Mouse (Mus musculus): ENCODE measurements around the gene Bpifb2.
A peak's percentile ranks its signal among the peaks of the same experiment; 100 is the strongest.
"Not testable (repeated sequence)": the region's sequence is repeated elsewhere in the genome, so short reads cannot be mapped to it uniquely, and the experiment has no call there.

The Bpifb2 gene

DNA sequence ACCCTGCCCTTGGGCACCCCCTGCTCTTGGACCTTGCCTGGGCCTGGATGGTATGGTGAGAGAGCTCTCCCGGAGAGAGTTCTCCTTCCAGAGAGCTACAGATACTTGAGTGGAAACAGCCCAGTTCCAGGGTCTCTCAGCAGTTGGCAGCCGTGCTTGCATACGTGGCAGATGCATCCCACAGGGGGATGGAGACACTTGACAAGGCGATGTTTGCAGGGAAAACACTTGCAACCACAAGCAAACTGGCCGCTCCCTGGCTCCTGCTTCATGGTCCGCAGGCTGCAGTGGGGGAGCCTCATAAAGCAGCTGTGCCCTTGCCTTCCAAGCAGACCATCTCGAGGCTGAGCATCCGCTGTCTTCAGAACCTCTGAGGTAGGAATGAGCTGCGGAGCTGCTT lies at the start of gene Bpifb2:
Gene Bpifb2, plus strand, starts transcription at position 301 of the 400 bp plus-strand sequence.
- no peak for DNase-seq (ENCODE audit: low spot score)

DNA sequence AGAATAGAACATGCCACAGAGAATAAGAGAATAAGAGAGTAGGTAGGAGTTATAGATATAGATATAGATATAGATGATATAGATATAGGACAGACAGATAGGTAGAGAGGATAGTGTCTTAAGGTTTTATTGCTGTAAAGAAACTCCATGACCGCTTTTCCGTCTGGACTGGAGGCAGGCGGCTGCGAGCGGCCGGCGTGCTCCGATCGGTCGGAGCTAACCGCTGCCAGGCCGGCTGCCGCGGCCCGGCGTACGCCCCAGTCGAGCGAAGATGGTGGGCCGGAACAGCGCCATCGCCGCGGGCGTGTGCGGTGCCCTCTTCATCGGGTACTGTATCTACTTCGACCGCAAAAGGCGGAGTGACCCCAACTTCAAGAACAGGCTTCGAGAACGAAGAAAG lies 48.9 kb upstream of the Bpifb2 start:
- not testable (repeated sequence) for DNase-seq (ENCODE audit: low spot score)

DNA sequence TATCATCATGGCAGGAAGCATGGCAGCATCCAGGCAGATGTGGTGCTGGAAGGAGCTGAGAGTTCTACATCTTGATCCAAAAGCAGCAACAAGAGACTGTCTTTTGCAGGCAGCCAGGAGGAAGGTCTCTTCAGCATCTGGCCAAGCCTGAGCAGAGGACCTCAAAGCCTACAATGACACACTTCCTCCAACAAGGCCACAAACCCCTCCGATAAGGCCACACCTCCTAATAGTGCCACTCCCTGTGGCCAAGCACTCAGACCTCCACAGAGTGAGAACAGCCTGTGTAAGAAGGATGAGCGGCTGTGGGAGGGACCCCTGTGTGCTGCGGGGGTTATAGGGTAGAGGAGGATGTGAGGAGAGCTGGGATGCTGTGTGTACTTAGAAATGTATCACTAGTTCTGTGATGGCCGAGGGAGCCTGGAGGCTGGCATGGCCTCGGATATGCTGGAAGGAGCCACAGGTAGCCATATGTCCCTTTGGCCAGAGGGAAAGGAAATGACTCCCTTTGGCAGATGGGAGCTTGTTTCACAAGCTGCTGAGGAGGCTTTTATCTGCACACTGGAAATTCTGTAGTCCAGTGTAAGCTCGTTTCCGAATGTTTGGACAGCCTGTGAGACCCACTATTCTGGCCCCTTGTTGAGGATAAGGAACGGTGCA lies 47.5 kb upstream of the Bpifb2 start:
- no peak for DNase-seq (ENCODE audit: low spot score)

DNA sequence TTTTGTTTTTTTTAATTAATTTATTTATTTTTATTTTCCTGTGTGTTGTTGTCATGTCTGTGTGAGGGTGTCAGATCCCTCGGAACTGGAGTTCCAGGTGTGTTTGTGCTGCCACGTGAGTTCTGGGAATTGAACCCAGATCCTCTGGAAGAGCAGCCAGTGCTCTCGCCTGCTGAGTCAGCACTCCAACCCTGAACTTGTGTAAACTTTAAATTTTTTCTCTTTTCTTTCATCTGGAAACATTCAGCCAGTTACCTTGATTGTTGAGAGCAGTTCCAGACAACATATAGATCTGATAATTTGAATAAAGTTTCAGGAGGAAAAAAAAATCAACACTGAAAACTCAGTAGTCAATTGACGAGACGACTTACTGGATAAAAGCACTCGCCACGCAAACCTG lies 46.1 kb upstream of the Bpifb2 start:
- no peak for DNase-seq (ENCODE audit: low spot score)

DNA sequence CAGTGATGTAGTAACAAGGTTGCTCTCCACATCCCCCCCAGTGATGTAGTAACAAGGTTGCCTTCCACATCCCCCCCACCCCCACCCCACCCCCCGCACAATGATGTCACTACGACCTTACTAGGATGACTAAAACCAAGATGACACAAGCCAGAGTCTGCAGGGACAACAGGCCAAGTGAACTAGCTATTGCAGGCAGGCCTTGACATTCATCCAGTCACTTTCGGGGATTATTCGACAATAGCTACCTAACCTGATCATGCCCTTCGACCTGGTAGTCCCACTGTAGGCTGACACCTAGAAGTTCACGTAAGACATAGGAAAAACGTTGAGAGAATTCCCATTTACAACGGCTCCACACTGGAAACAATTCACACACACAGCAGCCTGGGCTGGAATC lies 41.6 kb upstream of the Bpifb2 start:
- DNase-seq (ENCODE audit: low spot score), result no peak

DNA sequence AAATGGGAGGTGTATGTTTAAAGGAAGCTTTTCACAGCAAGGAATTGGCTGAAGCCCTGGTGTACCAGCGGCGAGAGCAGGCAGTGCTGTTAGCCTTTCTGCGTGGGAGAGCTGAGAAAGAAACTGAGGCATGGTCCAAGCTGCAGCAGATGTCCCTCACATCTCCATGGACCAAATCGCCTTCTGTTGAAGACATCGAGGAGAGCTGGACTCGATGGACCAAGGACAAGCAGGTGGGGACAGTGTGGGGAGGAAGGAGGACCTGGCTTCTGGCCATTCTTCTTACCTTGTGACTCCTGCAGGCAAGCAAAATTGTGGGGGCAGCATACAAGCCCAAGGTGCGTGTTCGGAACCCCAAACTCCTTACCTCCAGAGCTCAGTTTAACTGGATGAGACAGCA lies 32.0 kb upstream of the Bpifb2 start:
- no peak for DNase-seq (ENCODE audit: low spot score)

DNA sequence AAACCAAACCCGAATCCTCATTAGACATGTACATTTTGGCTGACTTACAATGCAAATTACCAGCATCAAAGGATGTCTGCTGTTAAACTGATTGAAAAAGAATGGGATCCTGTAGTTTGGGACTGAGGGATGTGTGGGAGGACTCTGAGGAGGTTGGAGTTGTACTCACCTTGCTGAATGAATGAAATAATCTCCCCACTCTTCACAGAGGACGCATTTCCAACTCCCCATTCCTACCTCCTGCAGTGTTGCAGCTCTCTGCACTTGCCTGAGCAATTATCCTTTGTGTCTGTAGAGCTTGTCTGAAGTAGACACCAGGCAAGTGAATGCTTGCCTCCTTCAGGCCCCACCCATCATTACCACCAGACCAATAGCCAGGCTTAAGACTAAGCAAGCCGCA lies 26.5 kb upstream of the Bpifb2 start:
- DNase-seq (ENCODE audit: low spot score), result no peak

DNA sequence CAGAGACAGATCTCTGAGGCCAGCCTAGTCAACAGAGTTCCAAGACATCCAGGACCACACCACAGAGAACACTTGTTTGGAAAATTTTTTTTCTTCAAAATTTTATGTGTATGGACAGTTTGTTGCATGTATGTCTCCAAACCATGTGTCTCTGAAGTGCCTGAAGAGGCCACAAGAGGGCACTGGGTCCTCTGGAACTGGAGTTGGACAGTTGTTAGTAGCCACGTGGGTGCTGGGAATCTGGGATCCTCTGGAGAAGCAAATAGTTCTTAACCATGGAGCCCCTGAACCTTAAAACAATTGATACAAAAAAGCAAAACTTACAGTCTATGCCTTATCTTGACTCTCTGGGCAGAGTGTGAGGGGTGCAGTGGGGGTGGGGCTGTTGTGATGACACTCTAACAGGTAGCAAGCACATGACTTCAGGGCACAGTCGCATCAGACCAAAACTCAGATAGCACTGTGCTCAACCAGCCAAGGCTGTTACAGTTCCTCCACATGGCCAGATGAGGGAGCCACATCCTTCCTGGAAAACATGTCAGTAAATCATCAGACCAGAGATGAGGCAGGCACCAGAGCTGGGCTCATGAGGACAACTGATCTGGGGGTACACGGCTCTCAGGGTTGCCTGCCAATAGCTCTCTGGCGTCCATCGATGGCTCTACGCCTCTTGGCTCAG lies 24.4 kb upstream of the Bpifb2 start:
- peak; percentile 26 for DNase-seq (ENCODE audit: low spot score)

DNA sequence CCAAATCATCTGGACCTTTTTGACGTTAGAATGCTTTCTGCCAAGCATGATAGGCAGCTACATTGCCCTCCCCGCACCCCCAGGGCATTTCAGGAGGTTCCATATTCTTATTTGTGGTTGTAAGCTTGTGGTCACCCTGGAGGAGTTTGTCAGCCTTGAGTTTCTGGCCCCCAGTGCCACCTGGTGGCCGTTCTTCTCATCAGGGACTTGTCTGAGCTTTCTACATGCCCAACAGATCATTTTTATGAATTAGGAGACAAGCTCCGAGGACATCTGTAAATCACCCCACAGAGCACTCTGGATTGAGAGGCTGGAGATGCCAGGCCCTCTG lies 23.9 kb upstream of the Bpifb2 start:
- peak; percentile 63 for DNase-seq (ENCODE audit: low spot score)

DNA sequence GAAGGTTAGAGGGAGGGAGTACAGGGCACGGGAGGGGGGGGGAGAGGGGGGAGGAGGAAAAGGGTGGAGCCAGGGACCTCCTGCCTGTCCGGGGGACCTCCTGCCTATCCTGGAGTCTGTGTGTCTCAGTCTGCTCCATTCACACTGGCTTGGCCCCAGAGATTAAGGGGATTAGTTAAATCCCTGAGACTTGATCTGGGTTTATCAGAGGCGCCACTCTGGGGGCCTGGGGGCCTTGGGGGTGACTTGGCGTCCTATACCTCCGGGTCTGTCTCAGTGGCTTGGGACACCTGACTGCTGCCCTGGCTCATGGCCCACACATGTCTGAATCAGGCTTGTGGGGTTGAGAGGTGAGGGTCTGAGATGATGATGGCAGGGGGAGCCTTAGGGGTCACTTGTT lies 21.3 kb upstream of the Bpifb2 start:
- peak; percentile 6 for DNase-seq (ENCODE audit: low spot score)

DNA sequence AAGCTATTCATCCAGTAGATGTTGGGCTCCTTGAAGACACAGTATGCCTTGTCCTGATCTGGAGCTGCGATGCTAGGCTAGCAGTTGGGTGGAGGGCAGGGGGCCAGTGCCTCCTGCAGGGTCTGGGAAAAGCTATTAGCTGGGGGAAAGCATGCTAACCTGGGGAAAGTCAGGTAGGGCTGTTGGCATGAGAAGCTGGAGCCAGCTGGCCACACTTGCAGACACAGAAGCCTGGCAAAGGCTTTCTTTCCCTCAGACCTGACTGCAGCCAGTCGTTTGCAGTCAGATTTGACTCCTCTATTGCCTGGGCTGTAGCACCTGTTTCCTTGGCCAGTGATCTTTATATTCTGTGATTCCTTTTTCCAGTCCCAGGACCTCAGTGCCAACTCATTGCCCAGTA lies 15.3 kb upstream of the Bpifb2 start:
- DNase-seq (ENCODE audit: low spot score), result no peak

DNA sequence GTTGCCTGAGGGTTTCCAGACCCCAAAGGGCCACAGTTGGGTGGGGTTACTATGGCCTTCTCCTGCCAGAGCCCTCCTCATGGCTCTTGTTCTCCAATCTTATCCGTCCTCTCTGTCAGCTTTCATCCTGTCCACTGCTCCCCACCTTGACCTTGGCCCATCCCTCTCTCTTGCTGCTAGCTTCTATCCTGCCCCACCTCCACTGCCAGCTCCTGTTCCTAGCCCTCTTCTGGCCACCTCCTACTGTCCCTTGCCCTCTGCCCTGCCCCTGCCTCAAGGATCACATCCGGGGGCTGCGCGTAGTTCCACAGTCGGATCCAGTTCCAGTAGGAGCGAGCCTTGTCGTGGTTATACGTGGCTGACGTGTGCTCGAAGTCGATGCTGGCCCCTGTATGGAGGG lies 14.5 kb upstream of the Bpifb2 start:
- no peak for DNase-seq (ENCODE audit: low spot score)

DNA sequence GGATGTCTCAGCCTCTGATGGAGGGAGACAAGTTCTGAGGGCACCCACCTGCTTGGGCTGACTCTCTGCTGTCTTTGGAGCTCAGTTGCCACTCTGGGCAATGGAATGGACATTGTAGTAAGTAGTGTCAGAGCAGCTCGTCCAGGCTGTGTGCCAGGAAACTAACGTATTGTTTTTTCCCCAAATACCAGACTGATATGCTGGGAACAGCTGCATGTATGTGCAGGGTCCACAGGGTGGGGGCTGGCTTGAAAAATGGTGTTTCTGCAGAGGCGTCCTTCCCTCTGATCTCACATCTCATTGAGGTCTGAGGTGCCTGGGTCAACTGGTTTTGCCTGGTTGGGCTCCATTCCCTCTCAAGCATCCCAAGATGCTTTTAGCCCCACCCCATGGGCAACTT lies 14.1 kb upstream of the Bpifb2 start:
- no peak for DNase-seq (ENCODE audit: low spot score)

DNA sequence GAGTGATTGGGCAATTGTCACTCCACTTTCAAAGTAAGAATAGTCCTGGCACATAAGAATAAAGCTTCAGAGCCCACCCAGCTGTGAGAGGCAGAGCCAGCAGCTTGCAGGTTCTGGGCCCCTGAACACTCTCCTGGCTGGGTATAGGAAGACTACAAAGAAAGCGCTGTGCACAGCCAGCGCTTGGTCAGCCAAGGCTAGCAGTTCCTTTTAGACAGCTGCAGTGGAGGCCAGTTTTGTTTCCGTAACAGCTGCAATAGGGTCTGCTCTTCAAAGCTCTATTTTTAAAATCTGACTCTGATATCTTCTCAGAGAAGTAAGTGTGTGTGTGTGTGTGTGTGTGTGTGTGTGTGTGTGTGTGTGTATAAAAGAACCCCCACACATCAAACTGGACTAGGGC lies 12.9 kb upstream of the Bpifb2 start:
- DNase-seq (ENCODE audit: low spot score), result no peak

DNA sequence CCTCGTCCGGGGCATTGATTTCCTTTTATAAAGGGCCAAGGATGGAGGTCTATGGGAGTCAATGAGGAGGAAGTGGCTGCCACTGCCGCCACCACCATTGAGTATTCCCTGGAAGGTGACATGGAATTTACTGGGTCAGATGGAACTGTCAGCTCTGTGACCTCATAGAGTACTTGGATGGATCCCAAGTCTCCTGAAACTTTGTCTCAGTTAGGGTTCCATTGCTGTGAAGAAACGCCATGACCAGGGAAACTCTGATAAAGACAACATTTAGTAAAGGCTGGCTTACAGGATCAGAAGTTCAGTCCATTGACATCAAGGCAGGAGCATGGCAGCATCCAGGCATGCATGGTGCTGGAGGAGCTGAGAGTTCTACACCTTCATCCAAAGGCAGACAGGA lies 3.9 kb upstream of the Bpifb2 start, which contains the start of gene Sun5:
Gene Sun5, minus strand, starts transcription at position 101 of the 400 bp plus-strand sequence.
- DNase-seq (ENCODE audit: low spot score), result no peak

DNA sequence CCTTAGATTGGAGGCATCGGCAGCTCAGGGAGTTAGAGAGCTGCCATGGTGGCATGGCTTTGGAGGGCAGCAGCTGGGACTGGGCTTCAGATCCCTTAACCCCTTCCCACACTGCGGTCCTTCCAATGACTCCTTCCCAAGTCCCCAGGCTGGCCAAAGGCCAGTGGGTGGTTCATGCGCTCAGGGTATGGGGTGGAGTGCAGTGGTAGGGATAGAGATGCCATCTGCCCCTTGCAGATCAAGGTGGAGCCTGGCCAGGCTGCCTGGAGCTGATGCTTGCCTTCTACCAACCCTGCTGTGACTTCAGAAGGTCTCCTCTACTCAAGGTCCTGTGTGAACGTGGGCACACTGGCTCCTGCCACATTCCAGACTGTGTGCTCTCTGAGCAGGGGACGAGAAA lies 24.3 kb downstream of the Bpifb2 start:
- no peak for DNase-seq (ENCODE audit: low spot score)

DNA sequence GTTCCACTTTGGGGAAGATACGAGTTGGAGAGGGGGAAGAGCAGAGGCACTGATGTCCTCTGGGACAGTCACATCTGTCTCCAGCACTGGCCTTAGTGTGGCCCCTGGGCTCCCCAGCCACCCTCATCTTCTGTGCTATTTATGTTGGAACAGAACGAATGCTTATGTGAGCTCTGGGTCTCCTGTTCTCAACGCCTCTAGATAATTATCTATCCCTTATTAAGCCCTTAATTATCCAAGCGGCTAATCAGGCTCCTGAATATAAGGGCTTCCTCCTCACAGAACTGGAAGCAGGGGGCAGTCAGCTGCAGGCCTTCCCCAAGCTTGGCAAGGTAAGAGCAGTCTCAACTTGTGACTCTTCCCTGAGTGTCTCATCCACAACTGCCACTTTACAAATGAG lies 25.2 kb downstream of the Bpifb2 start, which contains the start of gene Bpifb6:
Gene Bpifb6, plus strand, starts transcription at position 301 of the 400 bp plus-strand sequence.
- DNase-seq (ENCODE audit: low spot score), result no peak

DNA sequence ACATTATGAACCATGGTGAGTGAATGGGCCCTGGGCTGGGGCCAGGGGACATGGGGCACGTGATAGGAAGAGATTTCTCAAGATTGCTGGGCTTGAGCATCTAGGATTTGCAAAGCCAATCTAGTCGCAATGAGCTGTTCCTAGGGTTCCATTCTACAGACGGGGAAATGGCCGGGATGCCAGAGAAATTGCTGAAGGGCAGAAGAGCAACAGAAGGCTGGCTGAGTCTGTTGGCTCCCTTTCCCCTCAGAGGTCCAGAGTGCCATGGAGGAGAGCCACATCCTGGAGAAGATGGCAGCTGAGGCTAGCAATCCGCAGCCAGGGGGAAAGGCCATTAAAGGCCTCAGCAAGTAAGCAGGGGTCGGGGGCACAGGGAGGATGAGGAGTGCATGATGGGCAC lies 27.9 kb downstream of the Bpifb2 start:
- DNase-seq (ENCODE audit: low spot score), result no peak

DNA sequence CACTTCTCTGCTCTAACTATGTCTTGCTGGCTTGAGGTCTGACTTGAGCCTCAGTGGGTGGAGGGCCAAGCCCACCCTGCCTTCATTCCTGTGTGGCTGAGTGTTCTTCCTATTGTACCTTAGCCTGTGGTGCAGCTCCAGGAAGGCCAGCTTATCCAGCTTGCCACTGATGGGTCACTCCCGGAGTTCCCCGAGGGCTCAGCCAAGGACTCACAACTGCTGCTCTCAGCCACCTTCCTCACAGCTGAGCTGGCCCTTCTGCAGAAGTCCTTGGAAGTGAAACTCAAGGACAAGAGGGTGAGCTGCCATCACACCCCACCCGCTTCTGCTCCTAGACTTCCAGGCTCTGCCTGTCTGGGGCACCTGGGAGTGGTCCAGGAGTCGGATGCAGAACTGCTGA lies 31.8 kb downstream of the Bpifb2 start:
- no peak for DNase-seq (ENCODE audit: low spot score)

DNA sequence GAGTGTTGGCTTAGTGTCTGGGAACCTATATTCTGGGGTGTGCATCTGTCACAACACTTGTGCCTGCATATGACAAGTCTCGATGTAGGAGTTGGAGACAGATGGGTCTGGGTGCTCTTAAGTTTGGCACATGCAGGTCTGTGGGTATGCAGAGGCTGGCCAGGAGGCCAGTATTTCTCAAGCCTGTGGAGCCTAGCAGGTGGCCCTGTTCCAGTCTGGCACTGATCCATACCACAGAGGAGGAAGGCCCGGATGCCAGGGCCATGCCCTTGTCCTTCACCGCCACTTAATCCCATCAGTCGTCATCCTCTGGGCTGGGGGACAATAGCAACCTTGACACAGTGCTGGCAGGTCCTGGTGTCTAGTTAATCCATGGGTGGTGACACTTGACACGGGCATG lies 39.3 kb downstream of the Bpifb2 start:
- DNase-seq (ENCODE audit: low spot score), result no peak

DNA sequence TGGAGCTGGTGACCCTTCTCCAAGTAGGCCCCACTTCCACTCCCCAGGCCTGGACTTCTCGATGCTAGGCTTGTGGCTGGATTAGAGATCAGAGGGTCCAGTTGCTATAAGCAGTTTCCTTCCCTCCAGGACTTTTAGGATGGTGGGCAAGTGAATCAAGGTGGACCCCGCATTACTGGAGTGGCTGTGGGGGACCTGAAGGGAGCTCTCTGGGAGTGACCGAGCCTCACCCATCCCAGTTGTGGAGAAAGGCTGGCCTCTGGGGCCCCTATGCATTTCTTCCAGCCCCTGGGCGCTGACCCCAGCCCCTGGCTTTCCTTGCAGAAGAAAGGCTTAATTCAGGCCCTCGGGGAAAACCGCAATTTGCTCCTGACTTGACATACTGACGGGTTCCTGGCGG lies 43.1 kb downstream of the Bpifb2 start, which contains the start of gene Bpifb3:
Gene Bpifb3, plus strand, starts transcription at position 301 of the 400 bp plus-strand sequence.
- no peak for DNase-seq (ENCODE audit: low spot score)

DNA sequence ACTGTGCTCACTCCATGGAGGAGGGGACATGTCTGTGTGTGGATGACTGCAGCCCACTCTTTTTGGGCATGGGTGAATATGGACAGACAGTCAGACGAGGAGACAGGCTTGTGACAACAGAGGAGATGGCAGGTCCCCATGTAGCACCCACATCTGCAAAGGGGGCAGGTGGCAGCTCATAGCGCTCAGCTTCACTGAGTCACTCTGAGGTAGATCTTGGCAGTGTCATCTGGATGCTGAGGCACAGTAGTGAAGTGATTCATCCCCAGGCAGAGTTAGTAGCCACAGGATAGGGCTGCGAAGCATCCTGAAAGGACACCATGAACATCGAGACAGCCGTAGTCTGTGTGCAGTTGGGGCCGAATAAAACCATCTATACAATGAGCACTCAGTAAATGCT lies 46.4 kb downstream of the Bpifb2 start:
- no peak for DNase-seq (ENCODE audit: low spot score)

DNA sequence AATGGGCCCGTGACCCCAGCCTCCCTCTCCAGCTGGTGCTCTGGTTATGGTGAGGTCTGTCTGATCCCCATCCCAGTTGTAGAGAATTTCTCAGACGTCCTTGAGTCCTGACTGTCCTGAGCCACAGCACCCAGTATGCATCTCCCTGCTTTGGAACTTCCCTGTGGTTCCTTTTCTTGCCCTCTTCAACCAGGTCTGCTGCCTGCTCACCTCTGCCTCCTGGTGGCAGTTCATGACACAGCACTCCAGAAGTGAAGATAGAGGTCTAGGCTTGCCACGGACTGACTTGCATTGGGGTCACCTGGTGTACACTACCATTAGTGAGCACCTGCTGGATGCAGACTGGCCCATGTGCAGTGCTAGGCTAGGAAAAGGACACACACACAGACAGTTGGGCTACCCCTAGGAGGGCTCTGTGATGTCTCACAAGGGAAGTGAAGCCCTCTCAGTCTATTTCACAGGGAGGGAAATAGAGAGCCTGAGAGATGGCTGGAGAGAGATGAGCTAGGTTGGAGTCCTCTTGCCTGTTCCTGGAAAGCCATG lies 55.1 kb downstream of the Bpifb2 start:
- peak; percentile 73 for DNase-seq (ENCODE audit: low spot score)

DNA sequence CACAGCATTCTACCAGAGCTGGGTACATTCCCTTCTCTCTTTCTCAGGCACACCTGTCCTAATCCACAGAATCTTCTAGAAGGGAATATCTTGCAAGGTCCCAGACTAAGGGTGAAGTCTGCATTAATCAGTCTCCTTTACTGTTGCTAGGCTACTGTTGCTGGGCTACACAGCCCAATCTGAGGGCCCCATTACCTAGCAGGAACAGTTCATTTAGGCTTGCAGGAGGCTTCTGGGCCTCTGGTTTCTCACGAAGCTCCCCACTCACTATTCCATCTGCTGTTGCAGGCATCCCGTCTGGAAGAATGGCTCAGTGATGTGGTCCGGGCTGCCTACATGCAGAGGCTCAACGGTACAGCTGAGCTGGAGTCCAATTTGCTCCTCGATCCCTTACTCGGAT lies 56.3 kb downstream of the Bpifb2 start:
- DNase-seq (ENCODE audit: low spot score), result peak; percentile 3
